ENCODE assay signal across 1 mouse cellular context in the genomic region with DNA sequence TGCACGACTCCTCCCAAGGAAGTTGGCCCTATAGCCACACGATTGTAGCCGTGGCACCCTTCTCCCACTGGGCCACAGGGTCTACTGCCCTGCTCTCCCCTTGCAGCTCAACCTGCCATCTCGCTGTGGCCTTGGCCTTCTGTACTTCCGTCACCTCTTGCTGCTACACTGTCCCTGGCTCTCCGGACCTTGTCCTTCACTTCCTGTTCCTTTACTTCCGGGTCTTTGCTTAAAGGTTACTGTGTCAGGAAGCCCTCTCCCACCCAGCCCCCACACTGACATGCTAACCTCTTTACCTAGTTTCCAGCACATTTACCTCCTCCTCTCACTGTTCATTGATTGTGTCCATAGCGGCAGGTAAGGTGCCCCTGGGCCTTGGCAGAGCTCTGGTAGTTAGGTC.
TF ChIP-seq lines count a peak whose summit lies in the region.

No protein-coding gene starts in this region.

TF ChIP-seq in CH12.LX, 34 proteins besides CTCF, POLR2A, EP300 and RAD21 (continued from another document):
- no peak for TF ChIP-seq JUN (IDR thresholded peaks at IDR 0.05; ENCODE audit: insufficient read depth, low read depth, low read length)
